Mouse (Mus musculus): ENCODE measurements around the gene Akr1d1.

Akr1d1 gene

DNA sequence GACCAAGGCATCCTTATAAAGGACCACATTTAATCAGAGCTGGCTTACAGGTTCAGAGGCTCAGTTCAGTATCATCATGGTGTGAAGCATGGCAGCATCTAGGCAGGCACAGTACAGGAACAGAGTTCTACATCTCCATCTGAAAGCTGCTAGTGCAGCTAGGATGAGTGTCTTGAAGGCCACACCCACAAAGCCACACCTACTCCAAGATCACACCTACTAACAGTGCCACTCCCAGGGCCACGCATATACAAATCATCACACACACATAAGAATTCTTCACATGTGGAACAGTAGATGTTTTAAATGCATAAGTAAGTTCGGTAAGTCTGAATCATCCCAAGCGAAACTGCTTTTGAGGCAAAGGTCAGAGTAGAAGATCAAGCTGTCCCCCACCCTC lies 33.9 kb downstream of the Akr1d1 start:
- no peak for DNase-seq (ENCODE audit: low read depth, low spot score)

GRCm38 (mm10) chr6:37567363-37567762 lies 37.4 kb downstream of the Akr1d1 start:
- no peak for DNase-seq (ENCODE audit: low read depth, low spot score)

- DNase-seq (ENCODE audit: low read depth, low spot score): no peak
These were observed 42.0 kb downstream of the Akr1d1 start for GRCm38 (mm10) chr6:37571939-37572338.

GRCm38 (mm10) chr6:37572935-37573334 lies 43.0 kb downstream of the Akr1d1 start:
- no peak for DNase-seq (ENCODE audit: low read depth, low spot score)

DNA sequence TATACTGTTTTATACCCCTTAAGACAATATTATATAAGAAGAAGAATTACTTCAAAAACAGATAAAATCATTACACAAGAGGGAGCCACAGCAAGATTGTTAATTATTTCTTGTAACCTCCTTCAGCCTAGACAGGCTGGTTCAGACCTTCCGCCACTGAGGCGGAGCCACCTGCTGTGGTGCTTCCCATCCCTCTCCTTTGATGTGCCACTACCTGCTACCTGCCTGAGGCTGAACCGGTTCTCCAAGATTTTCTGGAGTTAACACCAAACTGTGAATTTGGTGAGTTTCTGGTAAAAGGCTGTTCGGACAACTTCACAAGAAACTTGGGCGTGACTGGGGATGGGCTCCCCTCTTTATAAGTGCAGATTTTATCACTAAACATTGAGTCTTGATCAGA lies 50.5 kb downstream of the Akr1d1 start:
- no peak for DNase-seq (ENCODE audit: low read depth, low spot score)

DNA sequence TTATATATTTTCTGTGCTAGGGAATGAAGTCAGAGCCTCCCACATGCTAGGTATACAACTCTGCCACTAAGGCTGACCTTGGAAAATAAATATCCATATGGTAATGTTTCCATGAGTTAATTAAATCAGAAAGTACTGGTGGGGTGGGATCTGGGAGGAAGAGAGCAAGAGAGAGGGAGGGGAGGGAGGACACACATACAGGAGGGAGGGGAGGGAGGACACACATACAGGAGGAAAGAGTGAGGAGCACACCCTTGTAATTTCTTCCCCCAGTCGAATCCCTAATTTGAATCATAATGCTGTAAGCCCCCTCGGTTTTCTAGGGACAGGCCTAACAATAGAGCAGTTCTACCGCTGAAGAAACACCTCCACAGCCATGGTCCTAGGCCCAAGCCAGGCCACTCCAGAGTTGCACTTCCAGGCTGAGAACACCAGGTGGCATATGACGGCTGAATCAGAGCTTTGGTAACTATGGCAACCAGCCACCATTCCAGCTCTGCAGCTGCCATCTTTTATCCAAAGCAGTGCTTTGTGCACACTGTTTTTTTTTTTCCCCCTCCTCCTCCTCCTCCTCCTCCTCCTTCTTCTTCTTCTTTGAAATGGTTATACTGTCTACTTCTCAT lies 59.5 kb downstream of the Akr1d1 start:
- DNase-seq (ENCODE audit: low read depth, low spot score): peak; percentile 90

- no peak for DNase-seq (ENCODE audit: low read depth, low spot score)
These were observed 60.8 kb downstream of the Akr1d1 start for GRCm38 (mm10) chr6:37590800-37591199.

- peak; percentile 79 for DNase-seq (ENCODE audit: low read depth, low spot score)
These were observed 62.4 kb downstream of the Akr1d1 start for GRCm38 (mm10) chr6:37592101-37593032.

GRCm38 (mm10) chr6:37593033-37593374 lies 63.0 kb downstream of the Akr1d1 start:
- DNase-seq (ENCODE audit: low read depth, low spot score): no peak

- peak; percentile 30 for DNase-seq (ENCODE audit: low read depth, low spot score)
These were observed 63.6 kb downstream of the Akr1d1 start for GRCm38 (mm10) chr6:37593551-37594089.

DNA sequence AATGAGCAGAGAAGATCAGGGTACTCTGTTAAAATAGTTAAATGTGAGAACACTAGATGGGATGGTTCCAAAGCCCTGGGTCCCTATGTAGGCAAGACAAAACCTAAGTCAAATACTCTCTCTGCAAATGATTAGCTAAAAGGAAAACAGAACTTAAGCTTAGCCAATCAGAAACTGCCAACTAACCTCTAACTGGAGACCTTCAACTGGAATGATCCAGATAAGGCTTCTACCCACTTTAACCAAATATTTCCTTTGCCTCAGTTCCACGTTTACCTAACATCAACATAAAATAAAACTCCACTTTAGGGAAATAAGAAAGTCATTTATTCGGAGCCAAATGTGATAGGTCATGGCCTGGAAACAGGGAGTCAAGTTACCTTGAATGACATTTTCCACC lies 67.1 kb downstream of the Akr1d1 start:
- DNase-seq (ENCODE audit: low read depth, low spot score): no peak

DNA sequence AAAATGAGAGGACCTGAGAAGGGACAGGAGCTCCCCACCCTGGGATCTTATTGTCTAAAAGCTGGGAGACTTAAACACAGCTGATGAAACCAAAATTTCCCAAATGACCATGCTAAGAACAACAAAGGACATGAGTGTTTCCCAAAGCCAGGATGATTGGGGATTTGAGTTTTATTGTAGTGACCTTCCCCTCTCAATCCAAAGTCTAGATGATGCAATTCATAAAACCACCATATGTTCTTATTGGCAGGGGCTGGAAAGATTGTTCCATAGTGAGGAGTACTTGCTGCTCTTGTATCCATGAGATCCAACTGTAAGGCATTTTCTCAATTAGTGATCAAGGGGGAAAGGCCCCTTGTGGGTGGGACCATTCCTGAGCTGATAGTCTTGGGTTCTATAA lies 68.1 kb downstream of the Akr1d1 start:
- no peak for DNase-seq (ENCODE audit: low read depth, low spot score)

DNA sequence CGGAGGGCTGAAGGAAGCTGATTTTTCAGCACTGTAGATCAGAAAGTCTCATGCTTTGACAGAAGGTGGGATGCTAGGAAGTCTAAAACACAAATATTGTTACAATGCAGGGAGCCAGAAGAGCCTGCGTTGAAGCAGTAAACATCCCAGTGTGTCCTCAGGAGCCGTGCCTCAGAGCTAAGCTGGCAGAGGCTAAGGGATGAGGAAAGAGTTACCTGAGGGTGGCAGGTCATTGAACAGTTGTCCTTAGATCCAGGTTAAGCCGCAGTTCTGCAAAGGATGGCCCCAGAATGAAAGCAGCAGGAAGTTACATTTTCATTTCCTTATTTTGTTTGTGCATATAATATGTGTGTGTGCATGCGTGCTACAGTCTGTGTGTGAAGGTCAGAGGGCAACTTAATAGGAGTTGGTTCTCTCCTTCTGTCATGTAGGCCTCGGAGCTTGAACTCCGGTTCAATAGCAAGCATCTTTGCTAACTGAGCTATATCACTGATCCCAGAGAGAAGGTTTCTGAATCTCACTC lies 71.1 kb downstream of the Akr1d1 start:
- no peak for DNase-seq (ENCODE audit: low read depth, low spot score)

DNA sequence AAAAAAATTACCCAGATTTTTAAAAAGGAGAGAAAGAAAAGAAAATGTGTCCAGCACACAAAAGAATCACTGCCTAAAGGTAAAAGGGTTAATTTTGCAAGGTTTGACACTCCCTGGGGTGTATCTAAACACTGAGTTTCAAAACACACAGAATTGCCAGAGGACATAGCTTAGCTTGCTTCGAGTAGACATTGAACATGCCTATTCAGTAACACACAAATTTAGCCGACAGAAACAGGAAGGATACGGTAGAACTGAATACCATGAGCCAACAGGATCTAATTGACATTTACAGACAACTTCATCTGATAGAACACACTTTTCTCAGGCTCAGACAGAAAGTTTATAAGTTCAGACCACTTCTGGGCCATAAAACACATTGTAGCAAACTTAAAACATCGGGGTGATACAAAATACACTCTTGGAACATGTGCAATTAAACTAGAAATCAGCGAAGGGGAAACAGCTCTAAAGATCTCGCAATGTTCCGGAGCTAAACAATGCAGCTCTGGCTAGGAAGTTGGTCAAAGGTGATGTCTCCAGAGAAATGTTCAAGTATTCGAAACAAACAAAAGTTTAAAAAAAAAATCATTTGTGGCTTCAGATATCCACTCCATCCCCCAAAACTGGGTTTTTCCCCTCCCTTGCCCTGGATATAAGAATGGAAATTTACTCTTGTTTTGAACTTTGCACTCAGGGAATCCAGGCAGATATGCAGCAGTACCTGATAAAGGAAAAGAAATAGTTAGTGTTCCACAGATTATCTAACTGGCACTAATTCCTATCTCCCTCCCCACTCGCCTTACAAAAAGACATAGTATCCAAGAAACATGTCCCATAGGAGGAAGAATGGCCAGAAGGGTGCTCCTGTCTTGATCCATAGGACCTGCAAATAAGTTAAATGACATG lies 73.1 kb downstream of the Akr1d1 start:
- DNase-seq (ENCODE audit: low read depth, low spot score): no peak

DNA sequence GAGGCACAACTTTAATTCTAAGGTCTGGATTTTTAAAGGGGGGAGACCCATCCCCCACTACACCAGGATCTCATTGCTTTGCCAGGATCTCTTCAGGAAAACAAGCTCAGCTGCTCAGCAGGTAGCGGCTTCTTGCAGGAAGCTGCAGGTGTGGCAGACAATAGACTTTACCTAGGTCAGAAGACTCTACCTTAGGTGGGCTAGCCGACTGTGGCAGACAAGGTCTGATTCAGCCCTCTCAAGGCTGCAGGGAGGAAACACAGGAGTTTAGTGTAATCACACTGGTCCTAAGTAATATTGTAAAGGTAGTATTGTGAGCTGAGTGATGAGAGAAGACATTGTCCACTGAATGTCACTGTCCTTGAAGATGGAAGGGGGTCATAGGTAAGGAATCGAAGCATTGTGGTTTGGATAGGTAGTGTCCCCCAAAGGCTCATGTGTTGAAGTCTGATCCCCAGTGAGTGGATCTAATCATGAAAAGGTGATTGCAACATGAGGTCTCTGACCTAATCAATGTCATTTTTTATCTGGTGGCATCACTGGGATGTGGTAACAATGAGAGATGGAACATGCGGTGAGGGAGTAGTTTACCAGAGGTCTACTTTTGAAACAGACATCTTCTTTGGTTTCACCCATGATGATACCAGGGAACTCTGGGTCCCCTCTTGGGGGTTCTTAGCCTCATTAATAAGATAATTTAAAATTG lies 74.4 kb downstream of the Akr1d1 start:
- no peak for DNase-seq (ENCODE audit: low read depth, low spot score)

DNA sequence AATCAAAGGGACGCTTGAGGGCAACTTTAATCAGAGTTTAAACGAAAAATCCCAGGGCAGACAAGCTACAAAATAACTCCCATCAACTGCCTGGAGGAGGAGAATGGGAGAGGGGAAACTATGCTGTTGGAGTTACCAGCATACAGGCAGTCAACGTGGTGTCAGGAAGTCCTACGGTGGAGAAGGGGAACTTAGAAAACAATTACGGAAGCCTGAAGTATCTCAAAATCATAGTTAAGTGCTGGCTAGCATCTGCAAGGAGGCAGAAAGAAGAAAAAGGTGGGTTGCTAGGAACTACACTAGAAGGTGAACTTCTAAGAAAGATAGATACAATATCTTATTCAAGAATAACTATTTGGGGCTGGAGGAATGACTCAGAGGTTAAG lies 74.9 kb downstream of the Akr1d1 start:
- no peak for DNase-seq (ENCODE audit: low read depth, low spot score)

GRCm38 (mm10) chr6:37607511-37608289 lies 77.7 kb downstream of the Akr1d1 start:
- DNase-seq (ENCODE audit: low read depth, low spot score): no peak

- DNase-seq (ENCODE audit: low read depth, low spot score): no peak
These were observed 82.8 kb downstream of the Akr1d1 start for GRCm38 (mm10) chr6:37612603-37613284.

DNA sequence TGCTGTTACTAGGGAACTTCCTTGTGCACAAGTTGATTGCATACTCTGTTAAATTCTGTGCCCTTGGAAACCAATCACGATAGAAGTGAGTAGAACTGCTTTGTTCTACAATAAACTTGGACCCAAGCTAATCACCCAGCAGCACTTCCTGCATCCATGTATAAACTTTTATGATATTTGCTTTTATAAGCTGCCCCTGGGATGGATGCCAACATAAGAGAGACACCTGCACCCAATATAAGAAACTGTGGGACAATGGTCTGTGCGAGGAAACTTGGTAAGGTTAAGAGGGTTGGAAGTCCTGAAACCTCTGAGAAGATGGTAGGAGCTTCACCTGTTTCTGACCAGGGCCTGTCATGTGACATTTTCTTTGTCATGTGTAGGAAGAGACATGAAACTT lies 85.5 kb downstream of the Akr1d1 start:
- no peak for DNase-seq (ENCODE audit: low read depth, low spot score)

- no peak for DNase-seq (ENCODE audit: low read depth, low spot score)
These were observed 86.2 kb downstream of the Akr1d1 start for GRCm38 (mm10) chr6:37616136-37616535.
